Mouse (Mus musculus) spleen, embryonic (tissue): ENCODE results near the gene Nme7.

Source experiments
- CTCF ChIA-PET: fragments of 350-600 bp; sonication (Branson Sonifier 250); formaldehyde crosslinking; loops from one replicate; lab custom pipeline; 2022; lab: Charles Lee

Nme7 gene

DNA sequence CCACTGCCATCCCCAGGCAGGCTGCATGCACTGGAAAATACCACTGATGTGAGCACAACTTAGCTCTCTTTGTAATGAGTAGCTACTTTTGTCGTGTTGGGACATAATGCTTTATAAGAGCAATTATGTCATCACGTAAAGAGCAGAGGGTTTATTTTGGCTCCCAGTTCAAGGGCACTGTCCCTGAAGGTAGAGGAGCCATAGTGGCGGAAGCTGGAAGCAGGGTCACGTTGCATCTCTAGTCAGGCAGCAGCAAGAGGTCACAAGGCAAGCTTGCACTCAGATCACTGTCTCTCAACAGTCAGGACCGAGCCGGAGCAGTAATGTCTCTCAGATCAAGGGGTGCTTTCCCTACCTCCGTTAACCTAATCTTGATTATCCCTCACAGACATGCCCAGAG, 123.9 kb downstream of the Nme7 start:
- CTCF ChIA-PET = interaction anchor here (0.5 kb wide), 1 partner anchor 260 kb away, joined by 4 read pairs; no protein-coding TSS in a partner anchor

DNA sequence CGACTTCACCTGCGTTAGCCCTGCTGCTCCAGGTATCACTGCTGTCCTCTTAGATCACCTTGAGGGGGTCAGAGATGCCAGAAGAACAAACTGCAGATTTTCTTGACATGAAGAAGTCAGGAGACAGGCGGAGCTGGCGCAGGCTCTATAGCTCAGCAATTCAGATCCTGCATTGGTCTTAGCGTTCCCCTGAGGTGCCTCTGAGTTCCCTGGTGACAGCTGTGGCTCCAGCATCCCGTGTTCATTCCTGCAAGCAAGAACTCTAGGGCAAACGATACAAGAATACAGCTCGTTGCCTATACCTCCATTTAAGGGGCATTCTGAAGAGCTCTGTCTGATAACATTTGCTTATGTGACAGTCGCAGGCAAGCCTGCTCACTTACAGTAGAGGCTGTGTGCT, 124.7 kb downstream of the Nme7 start:
- CTCF ChIA-PET = no interaction called here

DNA sequence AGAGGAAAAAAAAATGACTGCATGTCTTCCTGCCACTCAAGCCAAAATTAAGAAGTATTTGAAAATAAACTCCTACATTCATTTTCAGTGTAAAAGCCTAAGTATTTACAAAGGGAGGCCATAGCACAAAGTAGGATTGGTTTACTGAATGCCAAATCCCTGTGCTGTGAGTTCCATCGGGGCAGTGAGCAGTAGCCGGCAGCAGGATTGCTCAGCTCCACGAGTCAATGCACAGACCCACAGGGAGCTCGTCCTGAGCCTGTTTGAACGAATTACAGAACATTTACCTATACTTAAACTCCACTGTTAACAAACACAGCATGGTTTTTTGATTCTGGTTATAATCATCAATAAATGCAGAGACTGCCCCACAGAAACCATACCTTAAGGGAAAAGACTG, 128.7 kb downstream of the Nme7 start:
- CTCF ChIA-PET = no interaction called here

DNA sequence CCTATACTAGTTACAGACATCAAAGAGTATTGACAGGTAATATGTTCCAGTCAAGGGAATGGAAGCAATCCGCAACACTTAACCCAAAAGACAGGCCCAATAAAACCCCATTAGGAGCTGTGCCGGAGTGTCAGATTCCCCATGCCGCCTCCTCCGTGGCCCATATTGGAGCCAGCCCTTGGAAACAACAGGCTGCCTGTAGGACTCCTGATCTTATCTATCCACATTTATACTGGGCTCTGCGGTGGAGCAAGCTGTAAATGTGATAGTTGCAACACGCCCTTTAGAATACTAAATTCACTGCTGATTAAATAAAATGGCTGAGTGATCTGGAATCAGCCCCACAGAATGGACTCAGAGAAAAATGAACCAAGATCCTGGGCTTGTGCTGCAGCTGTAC, 130.1 kb downstream of the Nme7 start:
- CTCF ChIA-PET = no interaction called here

DNA sequence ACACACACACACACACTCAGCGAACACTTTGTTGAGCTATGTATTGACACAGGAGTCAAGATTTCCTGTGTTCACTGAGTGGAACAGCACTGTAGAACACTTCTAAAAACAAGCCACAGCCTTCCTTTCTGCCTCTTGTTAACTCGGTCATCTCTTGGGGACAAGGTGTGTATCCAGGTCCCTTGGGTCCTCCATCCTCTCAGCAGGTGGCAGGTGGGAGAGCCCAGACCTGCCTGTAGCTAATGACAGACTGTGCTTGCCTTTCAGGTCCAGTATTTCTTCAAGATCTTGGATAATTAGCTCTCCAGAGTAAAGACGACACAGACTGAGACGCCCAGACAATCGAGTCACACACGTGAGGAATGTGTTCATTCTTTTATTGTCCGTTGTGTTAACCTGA, 132.8 kb downstream of the Nme7 start:
- CTCF ChIA-PET = no interaction called here

DNA sequence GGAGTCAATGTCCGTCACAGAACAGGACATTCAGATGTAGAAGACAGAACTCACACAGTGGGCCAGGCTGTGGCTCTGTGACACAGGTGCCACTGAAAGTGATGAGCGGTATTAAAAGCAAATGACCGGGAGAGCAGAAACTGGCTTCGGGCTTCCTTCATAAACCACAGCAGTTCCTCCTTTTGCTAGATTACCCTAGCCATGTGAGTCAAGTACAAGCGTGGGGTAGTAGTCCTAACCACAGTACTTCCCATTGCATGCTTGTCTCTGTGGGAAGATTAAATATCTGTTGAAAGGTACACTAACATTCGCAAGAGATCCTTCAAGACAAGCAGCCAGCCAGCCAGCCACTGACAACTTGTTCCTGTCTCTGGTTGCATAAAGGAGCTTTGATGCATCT, 136.3 kb downstream of the Nme7 start:
- CTCF ChIA-PET = no interaction called here

DNA sequence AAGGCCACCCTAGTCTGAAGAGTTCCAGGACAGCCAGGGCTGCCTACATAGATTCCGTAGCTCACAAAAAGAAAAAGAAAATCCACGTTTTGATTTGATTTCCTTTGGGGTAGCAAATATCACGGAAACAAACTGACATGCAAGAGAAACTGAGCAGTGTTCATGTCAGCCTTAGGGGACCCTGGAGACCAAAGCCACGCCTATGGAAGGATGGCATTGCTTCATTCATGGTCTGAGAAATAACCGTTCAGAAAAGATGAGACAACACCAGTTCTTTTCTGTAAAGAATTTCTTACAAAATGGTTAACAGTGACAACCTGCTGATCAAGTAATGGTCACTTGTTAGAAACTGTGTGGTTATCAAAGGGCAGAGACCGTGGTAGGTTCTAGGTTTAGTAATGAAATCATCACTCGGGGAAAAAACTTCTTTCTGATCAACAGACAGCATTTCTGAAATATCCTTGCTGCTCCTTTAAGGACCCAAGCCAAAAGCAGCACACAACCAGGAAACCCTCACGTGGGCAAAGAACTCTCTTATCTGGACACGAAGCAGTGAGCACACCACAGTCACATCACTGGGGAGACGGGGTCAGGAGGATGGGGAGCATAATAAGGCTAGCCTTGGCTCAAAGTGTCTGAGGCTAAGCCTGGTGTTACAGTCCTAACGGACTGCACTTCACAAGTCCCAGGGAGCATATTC, 136.9 kb downstream of the Nme7 start:
- CTCF ChIA-PET = no interaction called here

DNA sequence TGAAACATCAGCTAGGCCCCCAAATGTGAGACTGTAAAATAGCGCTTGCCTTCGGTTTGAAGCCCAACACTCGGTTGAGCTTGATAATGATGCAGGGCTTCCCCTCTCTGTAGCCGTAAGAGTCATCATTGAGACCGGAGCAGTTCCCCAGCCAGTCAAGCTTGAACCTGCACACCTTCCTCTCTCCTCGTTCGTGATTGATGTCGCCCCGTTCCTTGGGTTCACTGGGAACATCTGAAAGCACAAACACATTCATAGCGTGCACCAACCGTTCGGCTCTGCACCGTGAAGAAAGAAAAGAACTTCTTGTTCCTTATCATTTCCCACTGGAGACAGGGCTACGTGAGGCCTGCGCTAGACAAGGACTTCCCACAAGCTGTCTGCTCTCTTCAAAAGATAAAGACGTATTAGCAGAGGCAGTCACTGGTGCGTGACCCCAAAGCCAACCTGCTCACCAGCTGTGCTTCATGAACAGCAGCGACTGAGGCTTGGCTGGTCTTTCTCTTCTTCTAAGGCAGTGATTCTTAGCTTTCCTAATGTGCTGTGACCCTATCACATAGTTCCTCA, 137.6 kb downstream of the Nme7 start:
- CTCF ChIA-PET = no interaction called here

DNA sequence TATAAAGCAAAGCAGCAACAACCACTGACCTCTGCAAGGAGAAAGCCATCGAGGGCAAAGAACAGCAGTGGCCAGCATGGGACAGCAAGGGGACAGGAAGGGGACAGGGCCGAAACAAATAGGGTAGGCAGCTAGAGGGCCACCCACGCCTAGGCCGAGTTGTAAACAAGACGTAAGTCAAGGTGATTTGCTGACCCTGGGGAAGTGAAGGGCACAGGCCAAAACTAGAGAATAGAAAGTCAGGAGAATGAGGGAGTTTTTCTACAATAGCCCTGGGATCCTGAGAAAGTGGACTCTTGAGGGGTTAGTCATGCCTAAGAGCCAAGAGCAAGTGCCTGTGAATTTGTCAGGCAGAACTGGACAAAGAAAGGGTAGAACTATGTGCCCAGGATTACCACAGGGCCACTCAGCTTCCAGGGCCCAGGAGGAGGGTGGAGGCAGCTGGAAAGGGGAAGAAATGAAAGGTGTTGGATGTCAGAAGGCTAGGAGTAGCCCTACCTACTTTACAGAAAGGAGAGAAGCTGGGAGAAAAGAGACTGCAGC, 141.8 kb downstream of the Nme7 start:
- CTCF ChIA-PET = no interaction called here

DNA sequence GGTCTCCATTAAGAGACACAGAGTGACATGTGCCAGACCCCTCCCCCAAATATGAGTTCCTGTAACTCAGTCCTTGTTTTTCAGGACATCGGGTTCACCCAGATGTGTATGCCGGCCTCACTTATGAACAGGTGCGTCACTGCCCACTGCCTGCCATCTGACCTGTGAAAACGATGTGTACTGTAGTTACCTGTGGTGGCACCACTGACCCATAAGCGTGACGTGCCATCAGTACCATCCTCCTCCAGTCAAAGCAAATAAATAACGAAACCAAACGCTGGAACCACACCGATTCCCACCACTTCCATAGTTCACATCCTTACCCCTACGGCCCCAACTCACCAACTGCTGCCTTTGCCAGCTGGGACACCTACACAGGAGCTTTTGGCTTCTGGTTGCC, 142.6 kb downstream of the Nme7 start:
- CTCF ChIA-PET = no interaction called here

DNA sequence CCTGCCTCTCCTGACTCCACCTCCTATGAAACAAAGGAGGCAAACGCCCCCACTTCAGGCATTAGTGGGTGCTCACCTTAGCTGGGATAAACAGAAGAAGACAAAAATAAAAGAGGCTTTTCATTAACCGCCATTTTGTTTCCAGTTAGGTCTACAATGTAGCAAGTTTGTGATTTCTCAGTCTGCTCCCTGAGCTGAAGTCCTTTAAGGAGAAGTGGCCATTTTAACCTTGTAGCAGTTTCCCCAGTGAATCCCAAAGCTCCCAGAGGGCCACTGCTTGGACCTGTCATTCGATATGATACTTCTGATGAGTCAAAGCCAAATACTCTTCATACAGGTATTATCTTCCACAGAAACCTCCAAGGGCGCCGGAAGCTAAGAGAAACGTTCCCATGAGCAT, 143.6 kb downstream of the Nme7 start:
- CTCF ChIA-PET = interaction anchor here (0.6 kb wide), 1 partner anchor 676 kb away, joined by 4 read pairs; no protein-coding TSS in a partner anchor

DNA sequence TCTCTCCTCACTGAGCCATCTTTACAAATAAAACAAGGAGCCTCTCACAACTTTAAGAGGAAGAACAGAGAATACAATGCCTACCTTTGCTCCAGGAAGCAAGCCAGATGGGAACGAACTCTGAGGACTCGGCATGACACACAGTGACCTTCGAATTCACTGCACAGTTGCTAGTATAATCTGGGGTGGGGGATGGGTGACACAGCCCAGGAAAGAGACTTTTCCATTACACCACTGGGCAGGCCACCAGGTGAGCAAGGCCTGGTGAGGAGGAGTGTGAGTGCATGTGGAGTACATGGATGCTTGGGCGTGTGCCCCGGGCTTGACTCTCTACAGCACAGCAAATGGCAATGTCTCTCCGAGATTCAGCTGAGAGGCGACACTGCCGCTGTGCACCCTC, 145.7 kb downstream of the Nme7 start:
- CTCF ChIA-PET = no interaction called here

DNA sequence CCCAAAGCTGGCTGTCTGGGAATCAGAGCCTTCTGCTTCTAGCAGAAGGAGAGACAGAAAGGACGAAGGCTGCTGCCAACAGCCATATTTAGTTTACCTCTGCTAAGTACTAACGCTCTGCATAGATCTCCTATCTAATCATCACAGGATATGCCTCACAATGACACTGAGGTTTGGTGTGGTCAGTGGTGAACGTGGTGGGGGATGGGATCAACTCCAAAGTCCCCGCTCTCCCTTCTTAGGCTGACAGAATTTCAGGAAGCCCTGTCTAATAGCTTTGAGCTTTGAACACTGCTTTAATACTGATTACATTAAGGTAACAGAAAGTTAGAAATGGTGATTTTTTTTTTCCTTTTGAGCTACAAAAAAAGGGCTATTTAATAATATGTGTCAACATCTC, 146.3 kb downstream of the Nme7 start:
- CTCF ChIA-PET = no interaction called here

DNA sequence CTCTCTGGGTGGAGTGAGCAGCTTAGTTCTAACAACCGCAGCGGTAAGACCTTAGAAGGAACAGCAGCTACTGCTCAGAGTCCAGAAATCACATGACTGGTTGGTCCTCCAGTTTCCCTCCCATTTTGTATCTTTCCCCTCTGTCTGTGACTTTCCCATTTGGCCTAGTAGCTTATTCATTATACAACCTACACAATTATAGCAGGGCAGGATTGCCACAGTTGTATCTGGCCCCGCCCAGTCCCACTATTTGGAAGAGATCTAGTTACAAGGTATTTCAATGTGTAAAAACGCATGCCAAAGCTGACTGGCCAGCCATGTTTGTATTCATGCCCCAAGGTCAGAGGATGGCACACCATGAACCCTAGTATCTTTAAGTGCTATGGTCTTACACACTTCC, 146.7 kb downstream of the Nme7 start:
- CTCF ChIA-PET = no interaction called here

DNA sequence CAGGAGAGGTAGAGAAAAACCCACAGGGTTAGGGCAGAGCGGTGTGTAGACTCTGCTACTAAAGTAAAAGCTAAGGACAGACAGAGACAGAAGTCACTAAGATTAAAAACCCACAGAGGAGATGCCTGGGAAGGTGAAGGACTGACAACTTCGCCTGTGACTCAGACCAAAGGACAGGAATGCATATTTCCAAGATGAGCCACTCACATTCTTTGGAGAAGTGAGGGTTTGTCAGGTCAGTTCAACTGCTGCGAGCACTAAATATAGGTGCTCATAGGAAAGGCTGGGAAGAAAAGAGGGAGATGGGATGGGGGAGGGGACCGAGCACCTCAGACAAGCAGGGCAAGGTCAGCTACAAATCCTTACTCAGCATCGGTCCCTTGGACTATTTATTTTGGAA, 147.4 kb downstream of the Nme7 start:
- CTCF ChIA-PET = no interaction called here

DNA sequence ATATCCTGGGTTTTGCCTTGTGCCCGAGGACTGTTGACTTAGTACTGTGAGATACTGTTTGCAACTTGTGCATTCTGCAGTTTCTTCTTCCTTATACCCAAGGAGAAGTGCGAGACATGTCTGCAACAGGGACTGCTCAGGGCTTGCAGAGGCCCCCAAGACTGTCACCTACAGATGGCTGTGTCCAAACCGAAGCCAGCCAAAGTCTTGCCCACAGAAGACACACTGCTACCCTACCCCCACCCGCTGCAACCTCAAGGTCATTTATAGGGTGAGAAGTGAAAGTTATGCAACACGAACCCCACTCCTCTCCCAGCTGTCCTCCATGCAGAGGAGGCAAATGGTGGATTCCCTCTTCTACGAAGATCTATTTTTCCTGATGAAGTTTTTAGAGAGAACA, 148.7 kb downstream of the Nme7 start:
- CTCF ChIA-PET = no interaction called here

DNA sequence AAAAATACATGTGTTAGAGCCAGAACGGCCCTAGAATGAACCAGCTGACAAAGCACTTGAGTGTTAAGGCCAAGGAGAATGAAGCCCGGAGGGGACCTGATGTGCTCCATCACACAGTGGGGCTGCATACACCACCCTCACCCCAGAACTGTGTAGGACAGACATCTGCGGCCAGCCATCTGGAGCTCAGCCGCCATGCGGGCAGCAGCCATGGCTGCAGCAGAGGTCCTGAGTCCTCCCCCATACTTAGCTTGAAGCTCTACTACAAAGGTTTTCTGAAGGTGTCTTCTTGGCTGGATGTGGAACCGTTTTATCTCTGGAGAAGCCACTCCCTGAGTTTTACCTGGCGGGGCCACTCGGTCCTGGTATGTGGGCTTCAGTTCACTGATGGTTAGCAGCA, 149.2 kb downstream of the Nme7 start:
- CTCF ChIA-PET = no interaction called here

DNA sequence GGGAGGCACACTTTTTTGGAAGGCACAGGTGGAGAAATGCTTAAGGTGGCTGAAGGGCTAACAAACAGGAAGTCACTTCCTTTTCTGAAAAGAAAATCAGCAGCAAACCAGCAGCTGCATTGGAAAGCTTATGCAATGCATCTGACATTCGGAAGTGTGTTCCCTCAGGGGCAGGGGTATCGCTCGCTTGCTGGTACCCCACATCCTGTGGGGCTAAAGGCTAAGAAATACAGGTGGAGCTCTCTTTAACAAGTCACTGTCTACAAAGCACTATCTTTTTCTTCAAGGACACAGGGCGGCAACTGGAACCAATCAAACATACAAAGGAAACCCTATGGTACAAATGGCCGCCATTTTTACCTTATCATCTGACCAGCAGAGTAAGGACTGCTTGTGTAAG, 149.8 kb downstream of the Nme7 start:
- CTCF ChIA-PET = no interaction called here

DNA sequence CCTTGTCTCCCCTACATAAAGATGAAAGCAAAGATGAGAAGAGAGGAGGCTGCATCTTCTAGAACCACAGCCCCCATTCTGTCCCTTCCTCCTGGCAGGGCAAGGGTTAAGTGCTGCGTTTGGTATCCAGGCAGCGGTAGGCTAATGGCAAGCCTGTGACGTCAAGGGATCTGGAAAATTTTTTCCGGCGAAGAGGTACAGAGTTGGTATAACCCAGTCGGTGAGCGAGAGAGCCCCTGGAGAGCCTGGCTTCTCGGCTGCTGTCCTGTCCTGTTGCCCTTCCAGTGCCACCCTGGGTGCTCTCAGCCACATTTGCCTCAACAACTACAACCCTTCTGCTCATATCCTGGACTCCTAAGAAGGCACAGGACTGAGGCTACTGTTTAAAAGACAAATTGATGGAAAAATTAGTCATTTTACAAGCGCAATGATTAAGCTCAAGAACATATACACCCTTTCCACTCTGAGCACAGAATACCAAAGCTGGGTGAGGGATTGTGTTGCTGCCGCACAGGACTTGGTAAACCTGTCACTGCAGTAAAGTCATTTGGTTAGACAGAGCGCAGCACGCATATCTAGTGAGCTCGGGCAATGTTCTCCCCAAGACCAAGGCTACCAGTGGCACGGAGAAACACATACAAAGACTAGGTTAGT, 151.0 kb downstream of the Nme7 start:
- CTCF ChIA-PET = interaction anchor here (0.7 kb wide), 1 partner anchor 290 kb away, joined by 3 read pairs; no protein-coding TSS in a partner anchor

DNA sequence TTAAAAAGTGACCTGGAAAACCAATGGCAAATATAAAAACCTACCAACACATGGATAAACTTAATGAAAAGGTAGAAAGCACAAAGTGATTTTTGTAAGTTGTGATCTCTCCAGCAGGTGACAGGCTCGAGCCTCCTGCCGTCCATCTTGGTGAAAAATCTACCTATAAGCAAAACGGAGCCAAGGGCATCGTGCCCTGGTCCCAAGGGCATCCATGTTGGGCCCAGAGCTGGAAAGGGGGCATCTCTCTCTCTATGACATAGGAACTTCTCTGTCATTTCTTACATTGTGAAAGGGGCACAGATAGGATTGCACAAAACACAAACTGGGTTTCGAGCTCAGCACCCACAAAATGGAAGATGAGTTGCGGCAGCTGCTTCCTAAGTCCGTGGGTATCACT, 151.7 kb downstream of the Nme7 start:
- CTCF ChIA-PET = interaction anchor here (0.5 to 0.6 kb wide), 2 partner anchors 189 to 1252 kb away, joined by 4 to 8 read pairs; no protein-coding TSS in a partner anchor

DNA sequence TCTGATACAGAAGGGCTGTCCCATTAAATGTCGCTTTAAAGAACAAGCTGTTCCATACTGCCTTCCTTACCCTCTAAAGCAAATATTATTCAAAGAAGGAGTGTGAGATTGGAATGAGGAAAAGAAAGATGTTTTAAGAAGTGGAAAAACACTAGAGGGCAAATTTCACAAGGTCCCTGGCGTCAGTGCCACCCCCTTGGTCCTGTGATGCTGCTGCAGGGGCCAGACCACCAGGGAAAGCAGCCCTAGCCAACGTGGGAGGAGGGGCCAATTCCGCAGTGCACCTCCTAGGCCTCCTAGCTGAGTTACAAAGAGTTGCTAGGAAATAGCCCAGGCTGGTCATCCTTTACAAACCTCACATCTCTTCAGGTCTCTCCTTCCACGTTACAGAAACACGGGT, 152.1 kb downstream of the Nme7 start:
- CTCF ChIA-PET = interaction anchor here (0.5 to 0.6 kb wide), 2 partner anchors 189 to 1252 kb away, joined by 4 to 8 read pairs; no protein-coding TSS in a partner anchor

DNA sequence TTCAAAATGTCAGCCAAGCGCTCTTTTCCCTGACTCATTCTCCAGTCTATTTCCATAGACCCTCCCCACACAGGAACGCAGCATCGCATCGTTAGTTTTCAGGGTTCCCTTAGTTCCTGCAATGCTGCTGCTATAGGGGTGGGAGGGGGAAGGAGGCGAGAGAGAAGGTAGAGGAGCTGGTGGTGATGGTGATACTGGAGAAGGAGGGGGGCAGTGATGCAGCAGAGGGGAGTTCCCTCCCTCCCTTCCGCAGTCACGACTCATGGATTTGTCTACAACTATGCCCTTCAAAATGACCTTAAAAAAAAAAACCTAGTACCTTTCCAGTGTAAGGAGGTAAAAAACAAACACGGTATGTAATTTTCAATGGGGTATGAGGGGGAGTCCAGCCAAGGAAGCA, 152.8 kb downstream of the Nme7 start:
- CTCF ChIA-PET = no interaction called here
